Mouse (Mus musculus): Measurements from ENCODE around the gene Hnrnpa0. TPM values are rescaled to one million over a fixed set of nuclear protein-coding genes. Genes with fewer than 3 reads are reported as not detected.

Gene Hnrnpa0
- 172 TPM for total RNA-seq (2023)

DNA sequence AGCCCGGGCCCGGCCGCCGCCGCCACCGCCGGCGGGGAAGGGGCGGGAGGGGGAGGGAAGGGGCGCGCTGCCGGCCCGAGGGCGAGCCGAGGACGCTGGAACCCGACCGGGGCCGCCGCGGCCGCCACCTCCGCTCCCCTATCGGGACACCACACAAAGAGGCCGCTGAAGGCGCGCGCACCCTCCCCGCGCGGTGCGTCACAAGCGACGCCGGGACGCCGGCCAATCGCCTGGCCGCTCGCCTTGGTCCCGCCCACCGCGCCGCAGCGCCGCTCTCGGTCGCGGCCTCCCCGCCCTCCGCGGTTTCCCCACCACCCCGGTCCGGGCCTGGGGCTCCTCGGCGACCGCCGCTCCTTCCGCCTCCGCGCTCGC, at the start of gene Hnrnpa0:
Gene Hnrnpa0, minus strand, starts transcription at position 161 of the 372 bp plus-strand sequence.

DNA sequence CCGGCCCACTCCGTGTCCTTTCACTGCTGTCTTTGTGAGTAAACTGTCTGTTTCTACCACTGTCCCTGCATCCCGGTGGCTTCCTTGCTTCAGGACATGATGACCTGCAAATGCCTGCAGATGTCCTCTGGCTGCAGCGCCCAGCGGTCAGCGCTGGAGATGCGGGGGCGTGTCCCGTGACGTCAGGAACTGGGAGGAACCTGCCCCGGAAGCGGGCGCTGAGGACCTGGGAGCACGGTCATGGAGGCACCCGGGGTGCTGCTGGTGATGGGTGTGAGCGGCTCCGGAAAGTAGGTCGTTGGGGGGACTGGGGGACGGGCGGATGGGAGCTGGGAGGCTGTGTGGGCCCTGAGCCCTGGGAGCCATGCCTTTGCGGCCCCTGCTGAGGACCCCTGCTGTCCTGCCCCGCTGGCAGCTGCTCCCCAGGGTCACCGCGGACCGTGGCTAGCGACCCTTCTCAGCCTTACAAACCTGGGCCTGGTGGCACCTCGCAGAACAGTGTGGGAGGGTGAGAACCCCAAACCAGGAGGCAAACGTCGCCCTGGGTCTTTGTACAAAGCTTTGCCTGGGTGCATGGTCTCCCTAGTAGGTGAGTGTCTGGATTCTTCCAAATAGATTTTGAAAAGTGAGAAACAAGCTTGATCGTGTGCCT, 29.2 kb upstream of the Hnrnpa0 start, which contains the start of gene Idnk:
Gene Idnk, plus strand, starts transcription at position 203 of the 652 bp plus-strand sequence.

GRCm38 (mm10) chr13:58113061-58113900, 15.1 kb downstream of the Hnrnpa0 start, which contains the start of gene Klhl3:
TSS of gene Klhl3 (minus strand) at chr13:58113592.

Other genes with a start within 250 kb of the Hnrnpa0 start
- gene Spock1, start 220.2 kb downstream of the Hnrnpa0 start, total RNA-seq (2023), result not detected
- gene Klhl3, start 15.0 kb downstream of the Hnrnpa0 start, total RNA-seq (2023), result 11.4 TPM
- 96.7 TPM for gene Idnk, start 29.1 kb upstream of the Hnrnpa0 start, total RNA-seq (2023)
- gene Ubqln1, start 87.1 kb upstream of the Hnrnpa0 start, total RNA-seq (2023), result 96.8 TPM
- 1.1 TPM for gene Gkap1, start 147.1 kb upstream of the Hnrnpa0 start, total RNA-seq (2023)
- gene Kif27, start 230.6 kb upstream of the Hnrnpa0 start, total RNA-seq (2023), result 0.15 TPM

Data from CD4-positive naive resting alpha-beta T cell, adult 76 days (primary cell).